Mouse (Mus musculus): ENCODE results near the gene Cfap61. TPM values are rescaled to one million over a fixed set of nuclear protein-coding genes. Genes with fewer than 3 reads are reported as not detected.

The Cfap61 gene
- polyA plus RNA-seq, 1 experiment from 2014 or later = 4.8 TPM

- 0 out of 2 replicates have a peak, but pooled peaks cover 2% of the 10 kb centered on the region for H3K4me1 ChIP-seq (ENCODE audit: control insufficient read depth, insufficient read depth, low read depth, low read length)
- WGBS = 85% methylated on average over 4 of the region's 4 CpGs
- no peak overlapping the region for H3K4me3 ChIP-seq (ENCODE audit: low read length)
- no peak for ATAC-seq
- H3K27me3 ChIP-seq (replicated peaks; ENCODE audit: control insufficient read depth, insufficient read depth, low read length) = no peaks in the 10 kb centered on the region
- H3K4me2 ChIP-seq (ENCODE audit: low read length) = no peak overlapping the region
- H3K27ac ChIP-seq (ENCODE audit: low read depth, low read length) = no peak overlapping the region
- peaks cover 2% of the 10 kb centered on the region; the same call in 1 of the 2 replicates for H3K36me3 ChIP-seq (ENCODE audit: control insufficient read depth, insufficient read depth, low read length)
- no peak overlapping the region for H3K9ac ChIP-seq (ENCODE audit: low read depth, low read length)
- no peaks in the 10 kb centered on the region for H3K9me3 ChIP-seq (ENCODE audit: control insufficient read depth, low read length)
Measured at GRCm38 (mm10) chr2:146246409-146247075, 312.0 kb downstream of the Cfap61 start.

GRCm38 (mm10) chr2:146247576-146247975 is 313.0 kb downstream of the Cfap61 start:
- no peak for ATAC-seq
- WGBS = 39% methylated on average over 6 of the region's 6 CpGs
- Histone ChIP-seq H3K4me1 (ENCODE audit: control insufficient read depth, insufficient read depth, low read depth, low read length) (0 out of 2 replicates have a peak, but pooled peaks cover 2% of the 10 kb centered on the region), H3K9ac (ENCODE audit: low read depth, low read length) (no peak overlapping the region), H3K36me3 (ENCODE audit: control insufficient read depth, insufficient read depth, low read length) (peaks cover 2% of the 10 kb centered on the region; the same call in 1 of the 2 replicates), H3K27me3 (replicated peaks; ENCODE audit: control insufficient read depth, insufficient read depth, low read length) (no peaks in the 10 kb centered on the region), H3K9me3 (ENCODE audit: control insufficient read depth, low read length) (no peaks in the 10 kb centered on the region), H3K4me2 (ENCODE audit: low read length) (no peak overlapping the region), H3K4me3 (ENCODE audit: low read length) (no peak overlapping the region), H3K27ac (ENCODE audit: low read depth, low read length) (no peak overlapping the region)

GRCm38 (mm10) chr2:146249033-146249432 is 314.4 kb downstream of the Cfap61 start:
- H3K36me3 ChIP-seq (ENCODE audit: control insufficient read depth, insufficient read depth, low read length) = peaks cover 2% of the 10 kb centered on the region; the same call in 1 of the 2 replicates
- no peak overlapping the region for H3K9ac ChIP-seq (ENCODE audit: low read depth, low read length)
- H3K9me3 ChIP-seq (ENCODE audit: control insufficient read depth, low read length) = no peaks in the 10 kb centered on the region
- WGBS = 43% methylated on average over 7 of the region's 7 CpGs
- H3K4me3 ChIP-seq (ENCODE audit: low read length) = no peak overlapping the region
- H3K27me3 ChIP-seq (replicated peaks; ENCODE audit: control insufficient read depth, insufficient read depth, low read length) = no peaks in the 10 kb centered on the region
- no peak overlapping the region for H3K4me2 ChIP-seq (ENCODE audit: low read length)
- H3K4me1 ChIP-seq (ENCODE audit: control insufficient read depth, insufficient read depth, low read depth, low read length) = 0 out of 2 replicates have a peak, but pooled peaks cover 2% of the 10 kb centered on the region
- H3K27ac ChIP-seq (ENCODE audit: low read depth, low read length) = no peak overlapping the region
- no peak for ATAC-seq

- Histone ChIP-seq H3K4me1 (ENCODE audit: control insufficient read depth, insufficient read depth, low read depth, low read length) (0 out of 2 replicates have a peak, but pooled peaks cover 2% of the 10 kb centered on the region), H3K9me3 (ENCODE audit: control insufficient read depth, low read length) (no peaks in the 10 kb centered on the region), H3K9ac (ENCODE audit: low read depth, low read length) (no peak overlapping the region), H3K36me3 (ENCODE audit: control insufficient read depth, insufficient read depth, low read length) (no peaks in the 10 kb centered on the region), H3K27me3 (replicated peaks; ENCODE audit: control insufficient read depth, insufficient read depth, low read length) (no peaks in the 10 kb centered on the region), H3K4me3 (ENCODE audit: low read length) (no peak overlapping the region), H3K4me2 (ENCODE audit: low read length) (no peak overlapping the region), H3K27ac (ENCODE audit: low read depth, low read length) (no peak overlapping the region)
- WGBS = 56% methylated on average over 6 of the region's 6 CpGs
- ATAC-seq = peak; percentile 82
Measured at GRCm38 (mm10) chr2:146250236-146250904, 315.8 kb downstream of the Cfap61 start.

GRCm38 (mm10) chr2:146254387-146254786 is 319.8 kb downstream of the Cfap61 start:
- no peak for ATAC-seq
- Histone ChIP-seq H3K27ac (ENCODE audit: low read depth, low read length) (no peak overlapping the region), H3K4me3 (ENCODE audit: low read length) (no peak overlapping the region), H3K4me1 (ENCODE audit: control insufficient read depth, insufficient read depth, low read depth, low read length) (peaks cover 10% of the 10 kb centered on the region), H3K9me3 (ENCODE audit: control insufficient read depth, low read length) (no peaks in the 10 kb centered on the region), H3K4me2 (ENCODE audit: low read length) (no peak overlapping the region), H3K27me3 (replicated peaks; ENCODE audit: control insufficient read depth, insufficient read depth, low read length) (no peaks in the 10 kb centered on the region), H3K36me3 (ENCODE audit: control insufficient read depth, insufficient read depth, low read length) (no peaks in the 10 kb centered on the region), H3K9ac (ENCODE audit: low read depth, low read length) (no peak overlapping the region)
- 85% methylated on average over 1 of the region's 1 CpGs for WGBS

GRCm38 (mm10) chr2:146255636-146256035 is 321.1 kb downstream of the Cfap61 start:
- no peak overlapping the region for H3K4me2 ChIP-seq (ENCODE audit: low read length)
- no peak for ATAC-seq
- H3K4me3 ChIP-seq (ENCODE audit: low read length) = no peak overlapping the region
- H3K27ac ChIP-seq (ENCODE audit: low read depth, low read length) = no peak overlapping the region
- H3K36me3 ChIP-seq (ENCODE audit: control insufficient read depth, insufficient read depth, low read length) = no peaks in the 10 kb centered on the region
- peaks cover 13% of the 10 kb centered on the region for H3K4me1 ChIP-seq (ENCODE audit: control insufficient read depth, insufficient read depth, low read depth, low read length)
- H3K27me3 ChIP-seq (replicated peaks; ENCODE audit: control insufficient read depth, insufficient read depth, low read length) = no peaks in the 10 kb centered on the region
- no peaks in the 10 kb centered on the region for H3K9me3 ChIP-seq (ENCODE audit: control insufficient read depth, low read length)
- H3K9ac ChIP-seq (ENCODE audit: low read depth, low read length) = no peak overlapping the region

GRCm38 (mm10) chr2:146256321-146256875 is 321.8 kb downstream of the Cfap61 start:
- no peak overlapping the region for H3K4me3 ChIP-seq (ENCODE audit: low read length)
- H3K27me3 ChIP-seq (replicated peaks; ENCODE audit: control insufficient read depth, insufficient read depth, low read length) = no peaks in the 10 kb centered on the region
- H3K27ac ChIP-seq (ENCODE audit: low read depth, low read length) = no peak overlapping the region
- no peak overlapping the region for H3K4me2 ChIP-seq (ENCODE audit: low read length)
- no peak overlapping the region for H3K9ac ChIP-seq (ENCODE audit: low read depth, low read length)
- no peaks in the 10 kb centered on the region for H3K9me3 ChIP-seq (ENCODE audit: control insufficient read depth, low read length)
- WGBS = 51% methylated on average over 3 of the region's 3 CpGs
- peaks cover 14% of the 10 kb centered on the region for H3K4me1 ChIP-seq (ENCODE audit: control insufficient read depth, insufficient read depth, low read depth, low read length)
- ATAC-seq = peak; percentile 53; the same call in 1 of the 2 replicates
- no peaks in the 10 kb centered on the region for H3K36me3 ChIP-seq (ENCODE audit: control insufficient read depth, insufficient read depth, low read length)

- Histone ChIP-seq H3K9ac (ENCODE audit: low read depth, low read length) (no peak overlapping the region), H3K4me2 (ENCODE audit: low read length) (no peak overlapping the region), H3K4me3 (ENCODE audit: low read length) (no peak overlapping the region), H3K27ac (ENCODE audit: low read depth, low read length) (no peak overlapping the region), H3K4me1 (ENCODE audit: control insufficient read depth, insufficient read depth, low read depth, low read length) (peaks cover 15% of the 10 kb centered on the region), H3K27me3 (replicated peaks; ENCODE audit: control insufficient read depth, insufficient read depth, low read length) (no peaks in the 10 kb centered on the region), H3K36me3 (ENCODE audit: control insufficient read depth, insufficient read depth, low read length) (no peaks in the 10 kb centered on the region), H3K9me3 (ENCODE audit: control insufficient read depth, low read length) (no peaks in the 10 kb centered on the region)
- 31% methylated on average over 3 of the region's 3 CpGs for WGBS
- no peak for ATAC-seq
Measured at GRCm38 (mm10) chr2:146257037-146257436, 322.5 kb downstream of the Cfap61 start.

GRCm38 (mm10) chr2:146257609-146258008 is 323.0 kb downstream of the Cfap61 start:
- H3K4me1 ChIP-seq (ENCODE audit: control insufficient read depth, insufficient read depth, low read depth, low read length) = peaks cover 16% of the 10 kb centered on the region
- H3K27me3 ChIP-seq (replicated peaks; ENCODE audit: control insufficient read depth, insufficient read depth, low read length) = no peaks in the 10 kb centered on the region
- no peak for ATAC-seq
- 82% methylated on average over 3 of the region's 3 CpGs for WGBS
- no peak overlapping the region for H3K4me2 ChIP-seq (ENCODE audit: low read length)
- no peaks in the 10 kb centered on the region for H3K9me3 ChIP-seq (ENCODE audit: control insufficient read depth, low read length)
- no peaks in the 10 kb centered on the region for H3K36me3 ChIP-seq (ENCODE audit: control insufficient read depth, insufficient read depth, low read length)
- H3K4me3 ChIP-seq (ENCODE audit: low read length) = no peak overlapping the region
- H3K27ac ChIP-seq (ENCODE audit: low read depth, low read length) = no peak overlapping the region
- H3K9ac ChIP-seq (ENCODE audit: low read depth, low read length) = 0 out of 2 replicates have a peak overlapping the region, but pooled peaks have one; percentile 14
